Mouse (Mus musculus): ENCODE results near the gene Rsu1.

Rsu1 gene

DNA sequence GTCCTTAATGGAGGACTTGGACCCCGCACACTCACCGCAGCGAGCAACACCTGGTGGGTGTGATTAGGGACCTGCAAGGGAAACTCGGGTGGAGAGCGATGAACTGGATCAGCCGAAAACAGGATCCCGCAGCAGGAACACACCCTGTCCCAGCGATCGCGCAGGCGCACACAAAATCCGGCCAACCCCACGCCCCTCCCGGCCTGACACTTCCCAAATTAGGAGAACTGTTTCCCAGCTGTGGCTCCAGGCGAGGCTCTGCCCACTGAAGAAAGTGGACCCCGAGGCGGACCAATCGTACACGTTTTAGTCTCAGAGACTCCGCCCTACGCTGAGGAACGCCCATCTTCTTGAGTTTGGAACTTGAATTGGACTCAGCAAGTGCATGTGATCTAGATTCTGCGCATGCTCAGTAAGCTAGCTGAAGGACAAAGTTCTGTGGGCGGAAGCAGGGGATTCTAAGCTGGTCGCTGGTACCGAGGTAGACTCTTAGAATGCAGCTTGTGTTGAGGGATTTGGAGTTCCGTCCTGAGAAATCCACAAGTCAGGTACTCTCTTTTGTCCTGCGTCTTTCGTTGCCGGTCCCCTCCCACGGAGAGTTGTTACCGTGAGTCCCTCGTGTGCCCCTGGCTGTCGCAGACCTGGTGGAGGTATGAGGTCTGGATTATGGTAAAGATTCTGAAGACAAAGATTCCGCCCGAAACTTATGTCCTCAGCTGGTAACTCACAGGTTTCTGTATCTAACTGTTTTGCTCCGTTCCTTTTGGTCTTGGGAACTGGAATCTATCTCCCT lies at the start of gene Rsu1:
Gene Rsu1, minus strand, starts transcription at position 251 of the 793 bp plus-strand sequence.
- peak; percentile 94 to 97 for DNase-seq (ENCODE audit: low spot score in 2 of 2)

DNA sequence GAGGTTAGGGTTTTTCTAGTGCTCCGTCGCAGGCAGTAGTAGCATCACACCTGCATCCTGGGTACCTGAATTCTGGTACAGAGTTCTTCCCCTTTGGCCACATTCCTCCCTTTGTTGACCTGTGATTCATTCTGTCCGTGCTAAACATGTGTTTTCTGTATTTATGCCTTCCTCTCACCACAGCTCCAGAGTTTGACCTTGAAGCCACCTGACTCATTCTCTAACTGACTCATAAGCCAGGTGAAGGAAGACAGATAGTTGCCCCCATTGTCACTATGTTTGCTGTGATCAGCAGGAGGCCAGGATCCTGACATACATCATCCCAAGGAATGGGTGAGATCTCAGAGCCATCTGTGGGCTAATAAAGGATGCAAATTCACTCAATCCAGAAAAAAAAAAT lies 32.2 kb upstream of the Rsu1 start:
- DNase-seq (ENCODE audit: low spot score in 2 of 2): no peak

DNA sequence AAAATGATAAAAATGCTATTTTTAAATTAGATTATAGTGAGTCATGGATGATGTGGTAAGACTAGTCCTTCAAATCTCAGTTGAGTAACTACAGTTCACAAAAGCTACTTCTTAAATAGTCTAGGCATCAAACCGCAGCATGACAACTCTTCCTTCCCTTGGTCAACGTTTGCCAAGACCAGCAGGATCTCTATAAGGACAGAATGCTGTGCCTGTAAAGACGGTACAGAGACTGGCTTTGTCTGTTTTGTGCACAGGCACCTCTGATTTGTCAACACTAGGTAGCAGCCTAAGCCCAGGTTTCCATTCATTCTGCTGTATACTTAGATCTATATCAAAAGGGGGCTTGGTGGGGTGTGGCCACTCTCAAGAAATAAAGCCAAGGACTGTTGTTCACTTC lies 27.8 kb upstream of the Rsu1 start:
- no peak for DNase-seq (ENCODE audit: low spot score in 2 of 2)

DNA sequence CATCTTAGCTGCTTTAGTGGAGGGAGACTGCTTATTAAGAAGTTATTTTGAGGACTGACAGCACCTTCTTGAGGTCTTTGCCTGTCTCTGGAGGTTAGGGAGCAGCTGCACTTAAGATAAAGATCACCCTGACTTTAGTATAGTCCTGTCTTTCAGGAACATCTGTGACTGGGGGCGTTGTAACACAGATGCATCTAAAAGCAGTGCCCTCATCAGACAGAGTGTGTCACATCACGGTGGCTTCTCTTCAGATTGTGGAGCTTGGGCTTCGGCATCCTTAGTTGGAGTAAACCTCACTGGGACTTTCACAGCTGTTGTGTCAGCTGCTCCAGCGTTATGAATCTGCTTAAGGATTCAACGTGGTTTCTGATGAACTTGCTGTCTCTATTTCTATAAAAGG lies 26.5 kb upstream of the Rsu1 start:
- DNase-seq (ENCODE audit: low spot score in 2 of 2): no peak

DNA sequence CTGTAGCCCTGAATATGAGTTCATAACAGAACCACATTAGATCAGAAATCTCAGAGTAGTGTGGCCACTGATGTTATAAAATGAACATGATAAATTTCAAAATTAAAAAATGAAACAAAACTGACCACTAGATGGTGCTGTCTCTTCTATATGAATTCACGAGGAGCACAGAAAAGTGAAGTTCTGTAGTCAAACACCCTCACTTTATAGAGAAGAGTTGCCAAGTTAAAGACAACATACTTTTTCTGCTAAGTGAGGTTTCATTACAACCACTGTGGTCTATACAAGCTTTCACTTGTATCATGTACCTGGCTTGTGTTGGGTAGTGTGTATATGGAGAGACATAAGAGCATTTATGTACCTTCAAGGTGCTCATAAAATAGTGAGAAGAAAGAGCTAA lies 19.4 kb upstream of the Rsu1 start:
- no peak for DNase-seq (ENCODE audit: low spot score in 2 of 2)

DNA sequence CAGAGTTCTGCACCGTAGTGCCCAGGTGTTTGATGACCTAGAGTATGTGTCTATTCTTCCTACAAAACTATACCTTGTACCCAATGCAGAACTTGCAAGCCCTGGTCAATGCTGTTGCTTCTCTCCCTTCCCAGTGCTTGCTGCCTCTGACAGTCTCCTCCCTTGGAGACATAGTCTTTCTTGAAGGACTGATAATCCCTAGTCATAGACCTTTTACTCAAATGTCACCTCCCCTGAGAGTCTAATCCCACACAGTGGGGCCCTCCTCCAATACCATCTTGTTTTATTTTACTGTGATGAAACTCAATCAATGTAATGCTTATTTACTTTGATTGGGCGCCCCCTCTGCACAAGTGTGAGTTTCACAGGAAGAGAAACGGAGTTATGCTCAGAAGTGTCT lies 18.9 kb upstream of the Rsu1 start:
- no peak for DNase-seq (ENCODE audit: low spot score in 2 of 2)

DNA sequence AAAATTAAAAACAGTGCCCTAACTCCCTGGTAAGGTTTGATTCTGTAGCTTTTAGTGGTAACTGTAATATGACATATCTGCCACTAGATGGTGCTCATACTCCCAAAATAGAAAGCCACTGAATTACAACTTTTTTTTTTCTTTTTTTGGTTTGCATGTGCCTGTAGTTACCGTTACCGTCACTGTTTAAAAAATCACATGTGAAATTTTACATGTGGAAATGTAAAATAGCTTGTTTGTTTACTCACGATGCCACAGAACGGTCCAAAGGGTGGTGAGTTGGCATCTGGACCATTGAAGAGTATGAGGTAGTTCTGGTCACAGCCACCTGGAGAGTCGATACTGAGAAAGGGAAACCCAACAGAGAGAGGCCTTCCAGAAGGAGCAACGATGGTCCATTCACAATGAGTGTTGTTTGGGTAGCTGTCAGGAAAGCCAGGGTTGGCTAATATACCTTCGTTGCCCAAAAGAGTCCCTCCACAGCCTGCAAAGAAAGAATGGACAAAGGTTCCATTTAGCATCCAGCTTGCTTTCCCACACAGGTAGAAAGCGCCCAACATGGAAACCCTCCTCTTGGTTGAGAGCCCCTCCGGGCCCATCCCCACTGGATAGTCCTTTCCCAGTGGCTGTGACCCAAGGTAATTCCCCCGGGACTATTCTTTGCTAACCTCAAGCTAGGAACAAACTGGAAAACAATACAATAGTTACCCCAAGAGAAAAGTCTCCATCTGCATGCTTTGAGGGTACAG lies 7.1 kb upstream of the Rsu1 start:
- DNase-seq (ENCODE audit: low spot score in 2 of 2): no peak

DNA sequence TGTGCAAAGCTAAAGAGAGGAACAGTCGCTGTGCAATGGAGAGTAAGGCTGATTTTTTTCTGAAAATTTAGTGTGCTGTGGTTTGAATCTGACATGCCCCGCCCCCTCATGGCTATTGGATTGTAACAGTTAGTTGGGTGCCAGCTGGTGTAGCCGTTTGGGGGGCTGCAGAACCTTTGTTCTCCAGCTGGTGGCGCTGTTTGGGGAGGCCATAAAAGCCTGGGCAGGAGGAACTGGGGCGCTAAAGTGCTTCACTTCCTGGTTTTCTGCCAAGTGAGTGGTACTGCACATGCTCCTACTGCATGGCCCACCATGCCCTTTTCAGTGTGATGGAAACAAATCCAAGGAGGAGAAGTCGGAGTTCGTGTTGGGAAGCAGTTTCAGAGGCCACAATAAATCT lies 4.7 kb upstream of the Rsu1 start:
- DNase-seq (ENCODE audit: low spot score in 2 of 2): no peak

DNA sequence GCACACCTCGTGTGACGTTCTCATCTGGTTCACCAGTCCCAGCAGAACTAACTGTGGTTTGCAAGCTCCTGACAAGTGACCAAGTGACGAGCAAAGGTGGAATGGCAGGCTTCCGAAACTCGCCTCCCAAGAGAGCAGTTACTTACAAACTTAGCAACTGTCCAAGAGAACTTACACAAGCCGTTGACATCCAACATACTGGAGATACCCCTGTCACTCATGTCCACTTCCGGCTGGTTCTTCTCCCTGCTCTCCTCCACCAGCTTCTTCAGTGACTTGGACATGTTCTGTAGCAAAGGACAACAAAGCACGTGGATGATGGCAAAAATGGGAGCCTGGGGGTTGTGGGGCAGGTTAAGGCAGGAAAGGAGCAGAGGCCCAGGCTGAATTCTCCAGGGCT lies 479 bp downstream of the Rsu1 start:
- DNase-seq (ENCODE audit: low spot score in 2 of 2): no peak

DNA sequence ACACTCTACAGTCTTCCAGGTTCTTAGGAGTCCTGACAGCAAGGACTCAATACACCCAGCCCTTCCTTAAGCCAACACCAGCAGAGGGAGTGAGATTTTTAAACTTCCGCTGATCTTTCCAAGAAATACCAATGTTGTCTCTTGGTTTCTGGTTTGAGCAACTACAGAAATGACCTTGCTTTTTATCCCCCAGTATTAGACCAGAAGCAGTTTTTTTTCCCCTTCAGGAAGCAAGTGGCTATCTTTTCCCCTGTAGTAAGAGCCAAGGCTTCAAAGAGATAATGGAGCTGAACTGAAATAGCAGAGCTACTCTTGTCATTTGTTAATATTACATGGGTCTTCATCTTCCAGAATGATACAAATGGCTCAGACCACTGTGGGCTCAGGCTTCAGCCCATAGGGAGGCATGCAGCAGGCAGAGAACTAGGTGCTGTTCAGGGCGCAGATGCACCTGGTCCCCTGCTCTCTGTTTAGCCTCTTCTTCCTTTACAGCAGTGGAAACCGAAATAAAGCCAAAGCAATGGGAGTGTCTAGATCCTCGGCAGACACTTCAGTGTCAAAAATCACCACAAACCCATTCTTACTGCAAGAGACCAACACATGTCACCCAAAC lies 2.4 kb downstream of the Rsu1 start:
- DNase-seq (ENCODE audit: low spot score in 2 of 2): no peak

DNA sequence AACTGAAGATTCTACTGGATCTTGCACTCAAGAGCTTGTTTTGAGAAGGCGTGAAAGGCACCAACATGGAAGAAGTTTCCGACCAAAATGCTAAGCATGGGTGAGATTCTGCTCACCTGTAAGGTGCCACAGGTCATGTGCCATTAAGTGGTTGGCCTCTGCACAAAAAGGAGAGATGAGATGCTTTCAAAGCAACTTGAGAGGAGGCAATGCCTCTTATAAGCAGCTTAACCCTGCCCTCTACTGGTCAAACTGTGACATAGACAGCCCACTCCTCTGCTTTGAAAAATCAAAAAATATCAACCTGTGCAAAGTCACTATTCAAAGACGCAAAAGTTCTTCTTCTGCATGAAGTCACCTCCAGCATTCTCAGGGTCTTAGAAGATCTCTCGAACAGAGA lies 6.3 kb downstream of the Rsu1 start:
- DNase-seq (ENCODE audit: low spot score in 2 of 2): no peak

DNA sequence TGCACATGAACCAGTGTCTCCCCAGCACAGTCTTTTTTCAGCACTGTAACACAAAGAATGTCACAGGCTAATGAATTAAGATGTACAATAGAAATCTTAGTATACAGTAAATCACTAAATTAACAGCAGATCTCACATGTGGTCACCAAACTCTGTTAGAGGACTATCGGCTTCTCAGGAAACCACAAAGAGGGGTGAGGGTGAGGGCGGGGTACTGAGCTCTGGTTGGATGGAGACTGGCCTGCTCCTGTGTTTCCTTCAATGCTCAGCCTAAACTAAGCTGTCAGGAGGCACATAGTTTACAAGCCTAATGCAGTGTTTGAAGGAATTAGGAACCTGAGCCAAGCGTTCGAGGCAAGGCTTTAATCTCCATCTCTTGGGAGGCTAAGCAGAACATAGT lies 8.1 kb downstream of the Rsu1 start:
- DNase-seq (ENCODE audit: low spot score in 2 of 2): no peak

DNA sequence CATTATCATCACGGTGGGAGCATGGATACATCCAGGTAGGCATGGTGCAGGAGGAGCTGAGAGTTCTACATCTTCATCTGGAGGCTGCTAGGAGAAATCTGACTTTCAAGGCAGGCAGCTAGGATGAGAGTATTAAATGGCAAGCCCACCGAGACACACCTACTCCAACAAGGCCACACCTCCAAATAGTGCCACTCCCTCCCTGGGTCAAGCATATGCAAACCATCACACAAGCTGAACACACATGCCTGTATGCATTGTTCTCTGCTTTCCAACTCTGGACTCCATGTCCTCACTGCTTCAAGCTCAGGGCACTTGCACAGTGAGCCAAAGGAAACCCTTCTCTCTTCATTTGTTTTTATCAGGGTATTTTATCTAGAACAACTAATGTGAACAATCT lies 12.6 kb downstream of the Rsu1 start:
- no peak for DNase-seq (ENCODE audit: low spot score in 2 of 2)

DNA sequence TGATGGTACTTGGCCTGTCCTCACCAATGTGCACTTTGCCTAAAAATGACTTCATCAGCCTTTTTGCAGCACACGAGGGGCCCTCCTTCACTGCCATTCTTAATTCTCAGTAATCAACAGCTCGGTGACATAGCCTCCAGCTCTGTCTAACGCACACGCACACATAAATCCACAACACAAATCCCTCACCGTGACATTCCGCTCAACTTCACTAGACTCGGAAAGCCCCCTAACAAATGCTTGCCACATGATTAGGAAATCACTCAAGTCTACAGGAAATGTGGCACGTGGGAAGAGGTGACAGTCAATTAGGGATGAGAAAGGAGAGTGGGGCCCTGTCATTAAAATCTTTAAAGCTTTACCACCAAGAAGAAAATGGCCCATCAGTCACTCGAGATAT lies 30.5 kb downstream of the Rsu1 start:
- no peak for DNase-seq (ENCODE audit: low spot score in 2 of 2)

DNA sequence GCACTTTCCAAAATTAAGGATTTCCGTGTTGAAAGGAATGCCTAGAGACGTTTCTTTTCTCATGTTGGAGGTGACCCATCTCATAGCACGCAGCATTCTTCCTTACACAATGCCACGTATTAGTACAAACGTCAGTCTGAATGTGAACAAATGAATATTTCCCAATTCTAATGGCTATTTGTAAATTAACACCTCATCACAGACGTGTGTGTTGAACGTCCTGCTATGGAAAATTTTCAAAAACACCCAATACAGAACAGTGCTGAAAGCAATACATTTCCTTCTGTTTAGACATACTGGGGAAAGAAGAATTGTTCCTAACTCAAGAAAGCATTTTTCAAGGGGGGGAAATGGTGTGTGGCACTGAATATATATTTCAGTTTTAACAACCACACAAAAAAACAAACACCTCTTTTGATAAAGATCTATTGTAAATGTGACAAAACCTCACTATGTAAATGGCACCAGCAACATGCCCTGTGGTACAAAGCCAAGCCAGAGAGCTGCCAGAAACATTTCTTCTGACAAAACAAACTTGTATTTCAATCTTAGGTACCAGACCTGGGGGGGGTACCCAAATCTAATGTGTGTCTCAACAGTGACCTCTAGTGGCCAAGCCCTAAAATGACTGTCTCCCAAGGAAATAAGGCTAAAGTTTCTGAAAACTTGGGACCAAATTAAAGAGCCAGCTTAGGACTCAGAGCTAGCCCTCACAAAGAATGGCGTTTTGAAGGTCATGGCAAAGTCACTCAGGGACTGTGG lies 33.9 kb downstream of the Rsu1 start:
- DNase-seq (ENCODE audit: low spot score in 2 of 2): peak; percentile 11 to 26

DNA sequence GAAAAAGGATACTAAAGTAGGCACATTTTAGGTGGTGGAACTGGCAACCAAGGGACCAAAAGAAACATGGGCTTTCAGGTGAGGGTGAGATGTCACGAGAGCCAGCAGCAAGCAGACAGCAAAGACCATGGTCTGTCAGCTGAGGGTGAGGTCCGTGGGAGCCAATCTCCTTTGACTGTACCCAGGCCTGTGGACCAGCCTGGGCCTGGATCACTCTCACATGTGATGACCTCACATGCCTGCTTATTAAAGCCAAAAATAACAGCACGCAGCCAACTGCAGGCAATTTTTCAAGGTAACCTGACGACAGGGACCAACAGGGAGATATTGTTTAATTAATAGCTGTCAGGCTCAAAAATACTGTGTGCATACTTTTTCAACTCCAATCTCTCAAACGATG lies 35.5 kb downstream of the Rsu1 start:
- no peak for DNase-seq (ENCODE audit: low spot score in 2 of 2)

DNA sequence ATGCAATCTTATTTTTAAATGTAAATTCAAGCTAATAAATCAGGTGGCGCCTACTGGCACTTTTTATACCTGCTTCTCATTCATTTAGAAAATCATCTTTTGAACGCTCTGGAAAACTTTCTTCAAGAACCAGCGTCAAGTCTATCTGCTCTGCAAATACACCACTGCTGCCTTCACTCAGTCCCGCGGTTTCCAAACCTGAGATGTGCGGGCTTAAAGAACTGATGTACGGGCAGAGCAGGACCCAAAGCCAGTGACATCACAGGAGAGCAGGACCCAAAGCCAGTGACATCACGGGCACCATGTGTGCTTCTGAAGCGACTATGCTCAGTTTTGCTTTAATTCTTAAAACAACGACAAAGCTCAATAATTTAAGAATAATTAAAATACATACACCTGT lies 36.4 kb downstream of the Rsu1 start:
- no peak for DNase-seq (ENCODE audit: low spot score in 2 of 2)

DNA sequence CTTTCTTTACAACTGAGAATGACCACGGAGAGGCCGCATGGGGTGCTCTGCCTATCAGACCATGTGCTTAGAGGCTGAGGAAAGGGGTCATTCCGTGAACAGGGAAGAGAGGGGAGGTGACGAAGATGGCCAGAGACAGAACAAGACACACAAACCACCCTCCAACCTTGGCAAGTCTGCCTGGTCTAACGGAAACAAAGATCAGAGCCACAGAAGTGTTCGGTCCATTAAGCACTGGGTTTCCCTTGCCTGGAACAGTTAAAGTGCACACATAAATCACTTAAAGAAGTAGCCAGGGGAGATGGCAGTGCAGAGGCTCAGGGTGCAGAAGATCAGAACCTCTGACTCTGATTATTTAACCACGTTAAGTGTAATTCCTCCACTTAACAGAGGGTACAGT lies 37.3 kb downstream of the Rsu1 start:
- DNase-seq (ENCODE audit: low spot score in 2 of 2): no peak

DNA sequence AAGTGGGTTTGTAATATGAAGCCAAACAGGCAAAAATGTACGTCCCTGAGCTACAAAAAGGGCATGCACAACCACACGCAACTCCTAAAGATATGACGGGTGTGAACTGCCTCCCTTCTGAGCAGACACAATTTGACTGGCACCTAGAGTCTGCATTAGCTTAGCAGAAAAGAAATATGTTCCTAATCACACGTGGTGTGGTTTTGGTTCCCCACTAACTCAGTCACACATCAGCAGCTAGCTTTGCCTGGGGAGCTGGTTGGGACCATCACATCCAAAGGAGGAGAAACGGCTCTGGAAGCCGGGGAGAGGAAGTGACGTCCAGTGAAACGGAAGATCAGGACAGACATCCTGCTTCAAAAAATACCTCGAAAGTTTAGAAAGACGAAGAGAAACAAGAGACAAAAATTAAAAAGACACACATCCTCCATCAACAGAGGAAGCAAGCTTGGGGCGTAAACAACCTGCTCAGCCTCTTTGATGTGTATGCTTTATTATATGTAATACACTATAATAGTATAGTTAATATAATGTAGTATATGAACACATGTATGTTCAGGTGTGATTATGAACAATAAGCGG lies 37.9 kb downstream of the Rsu1 start:
- no peak for DNase-seq (ENCODE audit: low spot score in 2 of 2)

DNA sequence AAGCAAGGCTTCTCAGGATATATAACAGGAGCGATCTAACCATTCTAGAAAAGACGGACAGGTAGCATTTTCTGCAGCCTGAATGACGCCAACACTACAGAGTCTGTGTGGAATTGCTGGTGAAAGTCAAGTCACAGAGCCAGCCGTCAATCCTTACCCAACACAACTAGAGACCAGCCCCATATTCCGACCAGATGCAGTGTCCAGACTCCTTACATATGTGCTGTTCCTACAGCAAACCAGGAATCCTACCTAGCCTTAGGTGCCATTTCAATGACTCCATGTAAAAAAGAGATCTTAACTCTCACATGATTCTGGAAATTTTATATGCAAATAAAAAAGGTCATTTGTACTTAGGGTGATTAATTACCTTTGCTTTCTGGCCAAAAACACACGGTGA lies 38.9 kb downstream of the Rsu1 start:
- no peak for DNase-seq (ENCODE audit: low spot score in 2 of 2)

DNA sequence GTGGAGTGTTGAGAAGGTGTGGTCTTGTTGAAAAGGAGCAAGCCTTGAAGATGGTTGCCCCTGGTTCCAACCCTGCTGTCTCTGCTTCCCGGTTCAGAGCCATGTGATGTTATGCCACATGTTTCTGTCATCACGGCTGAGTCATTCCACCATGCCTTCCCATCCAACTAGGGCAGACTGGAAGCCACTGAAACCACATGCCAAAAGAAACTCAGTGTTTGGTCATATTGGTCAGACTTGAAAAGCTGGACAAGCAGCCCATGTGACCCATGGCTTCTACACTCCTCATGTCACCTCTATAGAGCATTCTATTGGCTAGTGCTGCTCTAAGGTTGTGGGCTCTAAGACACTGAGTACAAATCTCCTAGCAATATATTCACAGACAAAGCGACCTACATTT lies 41.5 kb downstream of the Rsu1 start:
- DNase-seq (ENCODE audit: low spot score in 2 of 2): no peak

DNA sequence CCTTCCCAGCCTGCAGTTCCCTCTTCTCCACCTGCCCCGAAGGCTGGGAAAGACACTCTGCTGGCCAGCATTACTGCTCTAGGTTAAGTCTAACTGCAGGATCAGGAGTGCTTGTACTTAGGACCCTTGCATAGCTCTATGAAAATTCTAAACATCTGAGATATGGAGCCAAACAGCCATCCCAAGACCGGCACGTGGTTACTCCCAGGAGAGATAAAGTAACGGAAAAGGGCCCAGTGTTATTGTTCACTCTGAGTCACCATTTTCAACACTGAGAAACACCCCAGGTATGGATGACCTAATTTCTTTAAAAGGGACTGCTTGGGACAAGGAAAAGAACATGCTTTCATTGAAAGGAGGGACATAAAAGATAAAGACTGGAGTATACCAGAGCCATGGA lies 45.2 kb downstream of the Rsu1 start:
- DNase-seq (ENCODE audit: low spot score in 2 of 2): no peak

All from urinary bladder, postnatal 36 days (tissue).